Mouse (Mus musculus): ENCODE measurements around the gene Rspo1. TPM values are rescaled to one million over a fixed set of nuclear protein-coding genes. Genes with fewer than 3 reads are reported as not detected.

Rspo1 gene
- polyA plus RNA-seq, 1 experiment from 2014 or later, result 8.2 TPM

DNA sequence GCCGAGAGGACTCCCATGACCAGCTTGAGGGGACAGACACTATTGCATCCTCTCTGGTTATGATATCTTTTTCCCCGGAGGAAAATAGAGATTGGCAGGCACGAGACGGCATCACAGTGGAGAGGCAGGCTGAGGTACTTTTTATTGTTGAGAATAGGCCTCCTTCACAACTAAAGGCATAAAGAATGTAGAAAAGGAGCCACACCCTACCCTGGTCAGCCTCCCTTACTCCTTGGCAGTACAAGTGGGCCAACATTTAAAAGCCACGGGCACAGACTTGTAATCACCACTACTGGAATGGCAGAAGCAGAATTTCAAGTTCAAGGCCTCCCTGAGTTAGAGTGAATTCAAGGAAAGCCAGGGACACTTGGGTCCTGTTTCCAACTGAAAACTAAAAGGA lies 71.8 kb downstream of the Rspo1 start:
- Histone ChIP-seq H3K27ac (no peak overlapping the region), H3K4me1 (replicated peaks) (no peaks in the 10 kb centered on the region), H3K36me3 (0 out of 2 replicates have a peak, but pooled peaks cover 12% of the 10 kb centered on the region), H3K9me3 (no peaks in the 10 kb centered on the region), H3K27me3 (replicated peaks) (no peaks in the 10 kb centered on the region), H3K9ac (no peak overlapping the region), H3K4me2 (replicated peaks) (no peak overlapping the region), H3K4me3 (replicated peaks) (no peak overlapping the region)
- WGBS, result 56% methylated on average over 5 of the region's 5 CpGs
- no peak for ATAC-seq

Other genes starting within 250 kb of the Rspo1 start
- gene Inpp5b, start 244.6 kb upstream of the Rspo1 start, polyA plus RNA-seq (2015; fragmentation: Nextera tagmentation; extraction: Ambion mirVana), result 24.4 and 28.7 TPM in 2 replicates
- 13.6 TPM in 2 replicates for gene Mtf1, start 184.3 kb upstream of the Rspo1 start, polyA plus RNA-seq (2015; fragmentation: Nextera tagmentation; extraction: Ambion mirVana)
- 32.0 and 36.6 TPM in 2 replicates for gene Yrdc, start 135.8 kb upstream of the Rspo1 start, polyA plus RNA-seq (2015; fragmentation: Nextera tagmentation; extraction: Ambion mirVana)
- gene 1110065P20Rik, start 135.2 kb upstream of the Rspo1 start, polyA plus RNA-seq (2015; fragmentation: Nextera tagmentation; extraction: Ambion mirVana), result 43.3 and 47.7 TPM in 2 replicates
- 0.54 and 0.57 TPM in 2 replicates for gene Maneal, start 124.3 kb upstream of the Rspo1 start, polyA plus RNA-seq (2015; fragmentation: Nextera tagmentation; extraction: Ambion mirVana)
- gene Epha10, start 105.5 kb upstream of the Rspo1 start, polyA plus RNA-seq (2015; fragmentation: Nextera tagmentation; extraction: Ambion mirVana), result 0.25 and 0.31 TPM in 2 replicates
- gene 9930104L06Rik, start 49.4 kb upstream of the Rspo1 start, polyA plus RNA-seq (2015; fragmentation: Nextera tagmentation; extraction: Ambion mirVana), result 10.1 and 10.7 TPM in 2 replicates
- 125 and 128 TPM in 2 replicates for gene Cdca8, start 47.1 kb upstream of the Rspo1 start, polyA plus RNA-seq (2015; fragmentation: Nextera tagmentation; extraction: Ambion mirVana)
- gene Gnl2, start 30.2 kb downstream of the Rspo1 start, polyA plus RNA-seq (2015; fragmentation: Nextera tagmentation; extraction: Ambion mirVana), result 69.3 and 73.1 TPM in 2 replicates
- gene Dnali1, start 79.3 kb downstream of the Rspo1 start, polyA plus RNA-seq (2015; fragmentation: Nextera tagmentation; extraction: Ambion mirVana), result not detected in 2 replicates
- 24.6 and 28.2 TPM in 2 replicates for gene Snip1, start 80.2 kb downstream of the Rspo1 start, polyA plus RNA-seq (2015; fragmentation: Nextera tagmentation; extraction: Ambion mirVana)
- 47.1 and 50.8 TPM in 2 replicates for gene Meaf6, start 98.7 kb downstream of the Rspo1 start, polyA plus RNA-seq (2015; fragmentation: Nextera tagmentation; extraction: Ambion mirVana)
- gene Zc3h12a, start 141.4 kb downstream of the Rspo1 start, polyA plus RNA-seq (2015; fragmentation: Nextera tagmentation; extraction: Ambion mirVana), result 1.4 and 1.8 TPM in 2 replicates

Measured in intestine, embryonic 15.5 days (tissue).